Mouse (Mus musculus) midbrain, embryonic 16.5 days (tissue): ENCODE measurements at regions not wholly inside any gene's neighbourhood (a gene's known extent, or its start where the extent isn't known, plus 50 kb on each side); places are given as distances from the start of the nearest gene placed in this dataset.
A peak's percentile ranks its signal among the peaks of the same experiment; 100 is the strongest.

Source experiments
- ATAC-seq: fragments of 200-750 bp; cut with Nextera tagmentation; 2 replicates; pipeline ENCODE4 v1.8.0; 2017; ENCODE audit warnings: moderate TSS enrichment
- H3K27ac ChIP-seq: fragments of 300-500 bp; sonication (generic); 2 replicates; pipeline ENCODE4 v1.5.1; 2014; ENCODE audit warnings: mild to moderate bottlenecking, low read length, mixed read lengths
- H3K27me3 ChIP-seq: fragments of 300-500 bp; sonication (generic); 2 replicates; pipeline ENCODE4 v1.6.1; 2014; ENCODE audit warnings: low read depth, low read length, mixed read lengths; ENCODE audit not compliant: control insufficient read depth, insufficient read depth
- H3K36me3 ChIP-seq: fragments of 300-500 bp; sonication (generic); 2 replicates; pipeline ENCODE4 v1.6.1; 2014; ENCODE audit warnings: mild to moderate bottlenecking, low read length, moderate library complexity, mixed read lengths; ENCODE audit not compliant: control insufficient read depth, insufficient read depth
- H3K4me1 ChIP-seq: fragments of 300-500 bp; sonication (generic); 2 replicates; pipeline ENCODE4 v1.6.1; 2014; ENCODE audit warnings: mild to moderate bottlenecking, low read length, mixed read lengths; ENCODE audit not compliant: control insufficient read depth, insufficient read depth
- H3K4me2 ChIP-seq: fragments of 300-500 bp; sonication (generic); 2 replicates; pipeline ENCODE4 v1.6.1; 2014; ENCODE audit warnings: mild to moderate bottlenecking, low read length, mixed read lengths
- H3K4me3 ChIP-seq: fragments of 300-500 bp; sonication (generic); 2 replicates; pipeline ENCODE4 v1.5.1; 2014; ENCODE audit warnings: low read depth, mild to moderate bottlenecking, low read length, moderate library complexity, mixed read lengths
- H3K9ac ChIP-seq: fragments of 300-500 bp; sonication (generic); 2 replicates; pipeline ENCODE4 v1.6.1; 2014; ENCODE audit warnings: low read depth, low read length, mixed read lengths
- H3K9me3 ChIP-seq: fragments of 300-500 bp; sonication (generic); replicated peaks from 2 replicates; pipeline ENCODE4 v1.6.1; 2014; ENCODE audit warnings: mild to moderate bottlenecking, low read length, mixed read lengths; ENCODE audit not compliant: control insufficient read depth, poor library complexity, severe bottlenecking
- WGBS: fragments of 180-500 bp; shearing (Covaris S2); extraction: QIAGEN DNeasy Blood & Tissue Kit; methylation state at CpG from one replicate; pipeline ENCODE4 v1.1.7; 2014; 5-methylcytosine and 5-hydroxymethylcytosine counted together

GRCm38 (mm10) chr3:51118706-51119105 is 105.5 kb upstream of the Noct start:
- 87% methylated on average over 7 of the region's 7 CpGs for WGBS
- ATAC-seq, result no peak
- Histone ChIP-seq H3K9ac (no peak overlapping the region), H3K4me1 (peaks cover 3% of the 10 kb centered on the region), H3K27ac (no peak overlapping the region), H3K27me3 (no peaks in the 10 kb centered on the region), H3K4me3 (no peak overlapping the region), H3K9me3 (no peaks in the 10 kb centered on the region), H3K36me3 (no peaks in the 10 kb centered on the region), H3K4me2 (no peak overlapping the region)

DNA sequence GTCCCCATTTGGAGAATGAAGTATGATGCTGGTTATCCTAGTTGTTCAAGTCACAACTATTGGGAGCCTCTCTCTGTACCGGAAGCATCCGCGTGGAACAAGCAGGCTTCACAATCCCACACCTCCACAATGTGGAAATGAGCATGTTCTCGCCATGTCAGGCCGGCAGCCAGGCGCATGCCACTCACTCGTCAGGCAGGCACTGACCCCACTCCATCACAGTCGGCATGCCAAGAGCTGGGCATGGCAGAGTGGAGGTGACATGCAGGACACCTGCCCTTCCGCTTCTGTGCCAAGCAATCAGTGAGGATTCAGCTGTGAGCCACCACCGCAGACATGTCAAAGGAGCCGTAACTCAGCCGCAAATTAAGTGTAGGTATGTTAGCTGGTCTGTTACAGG is 103.7 kb upstream of the Noct start:
- Histone ChIP-seq H3K4me2 (no peak overlapping the region), H3K9me3 (no peaks in the 10 kb centered on the region), H3K27ac (no peak overlapping the region), H3K27me3 (no peaks in the 10 kb centered on the region), H3K36me3 (no peaks in the 10 kb centered on the region), H3K4me3 (no peak overlapping the region), H3K9ac (no peak overlapping the region), H3K4me1 (peaks cover 3% of the 10 kb centered on the region)
- WGBS, result 79% methylated on average over 12 of the region's 12 CpGs
- ATAC-seq, result no peak

DNA sequence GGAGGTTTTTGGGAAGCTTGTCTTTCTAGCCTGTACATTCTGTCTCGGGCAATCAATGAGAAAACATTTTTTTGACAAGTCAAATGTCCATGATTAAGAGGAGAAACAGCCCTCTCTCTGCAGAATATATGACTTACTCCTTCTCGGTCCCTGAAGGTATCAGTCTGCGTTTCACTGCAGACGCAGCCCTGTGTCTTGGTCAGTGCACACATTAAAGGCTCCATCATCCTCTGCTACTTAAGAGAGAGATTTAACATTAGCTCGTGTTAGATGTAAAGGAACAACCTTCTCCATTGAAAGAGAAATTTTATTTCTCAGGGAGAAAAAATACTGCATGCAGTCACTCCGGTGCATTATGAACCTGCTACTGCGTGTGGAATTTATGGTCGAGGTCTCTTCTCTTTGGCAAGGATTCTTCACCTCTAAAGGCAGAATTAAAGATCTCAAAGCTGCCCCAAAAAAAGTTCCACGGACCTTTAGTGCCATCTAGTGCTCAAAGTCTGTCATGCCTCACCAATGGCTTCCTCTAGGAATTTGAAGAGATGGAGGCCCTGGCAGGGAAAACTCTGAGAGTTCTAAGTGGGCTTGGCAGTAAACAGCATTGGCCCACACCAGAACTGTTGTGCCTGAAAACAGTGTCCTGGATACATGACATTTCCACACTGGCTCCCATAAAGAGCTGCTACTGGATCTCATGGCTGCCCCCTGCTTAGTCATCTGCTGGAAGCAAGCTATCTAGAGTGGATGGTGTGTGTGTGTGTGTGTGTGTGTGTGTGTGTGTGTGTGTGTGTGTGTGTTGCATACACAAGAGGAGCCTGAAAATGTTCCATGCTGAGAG is 102.3 kb upstream of the Noct start:
- Histone ChIP-seq H3K4me3 (no peak overlapping the region), H3K36me3 (no peaks in the 10 kb centered on the region), H3K27me3 (no peaks in the 10 kb centered on the region), H3K9ac (no peak overlapping the region), H3K9me3 (no peaks in the 10 kb centered on the region), H3K4me1 (peaks cover 3% of the 10 kb centered on the region), H3K4me2 (peak overlapping the region; percentile 10; the same call in 1 of the 2 replicates), H3K27ac (peak overlapping the region; percentile 45; the same call in 1 of the 2 replicates)
- 22% methylated on average over 9 of the region's 9 CpGs for WGBS
- ATAC-seq, result peak; percentile 80

GRCm38 (mm10) chr3:51122541-51122935 is 101.7 kb upstream of the Noct start:
- ATAC-seq, result 0 out of 2 replicates have a peak, but pooled peaks have one; percentile 54
- whole genome bisulfite sequencing, result 93% methylated on average over 1 of the region's 1 CpGs
- Histone ChIP-seq H3K4me2 (no peak overlapping the region), H3K36me3 (no peaks in the 10 kb centered on the region), H3K27me3 (no peaks in the 10 kb centered on the region), H3K27ac (no peak overlapping the region), H3K4me1 (peaks cover 3% of the 10 kb centered on the region), H3K9ac (no peak overlapping the region), H3K4me3 (no peak overlapping the region), H3K9me3 (no peaks in the 10 kb centered on the region)

GRCm38 (mm10) chr3:51127875-51128274 is 96.4 kb upstream of the Noct start:
- H3K9me3 ChIP-seq, result no peaks in the 10 kb centered on the region
- H3K9ac ChIP-seq, result no peak overlapping the region
- H3K4me1 ChIP-seq, result no peaks in the 10 kb centered on the region
- no peak for ATAC-seq
- WGBS, result 77% methylated on average over 1 of the region's 1 CpGs
- H3K4me3 ChIP-seq, result no peak overlapping the region
- no peaks in the 10 kb centered on the region for H3K27me3 ChIP-seq
- no peaks in the 10 kb centered on the region for H3K36me3 ChIP-seq
- no peak overlapping the region for H3K27ac ChIP-seq
- H3K4me2 ChIP-seq, result no peak overlapping the region

DNA sequence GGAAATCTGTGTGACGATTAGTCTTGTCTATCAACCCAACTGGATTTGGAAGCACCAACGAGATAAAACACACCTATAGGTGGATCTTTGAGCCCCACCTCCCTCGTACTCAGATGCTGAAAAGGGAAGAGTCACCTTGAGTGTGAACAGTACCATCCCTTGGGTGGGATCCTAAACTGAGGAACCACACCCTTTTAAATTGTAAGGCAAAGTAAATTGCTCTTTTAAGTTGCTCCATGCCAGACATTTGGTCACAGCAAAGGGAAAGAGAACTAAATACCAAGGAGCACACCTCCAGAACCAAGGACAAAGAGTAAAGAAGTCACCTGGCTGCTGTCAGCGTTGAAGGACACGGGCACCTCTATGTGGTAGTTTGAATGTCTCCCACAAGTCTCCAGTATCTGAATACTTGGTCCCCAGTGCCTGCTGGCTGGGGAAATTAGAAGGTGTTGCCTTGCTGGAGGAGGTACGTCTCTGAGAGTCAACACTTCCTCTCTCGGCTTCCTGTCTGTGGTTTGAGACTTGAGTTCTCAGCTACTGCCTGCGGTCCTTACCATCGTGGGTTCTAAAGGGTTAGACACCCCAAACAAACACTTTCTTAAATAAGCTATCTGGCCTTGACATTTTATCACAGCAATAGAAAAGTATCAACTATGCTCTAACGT is 95.6 kb upstream of the Noct start:
- Histone ChIP-seq H3K9ac (no peak overlapping the region), H3K4me2 (no peak overlapping the region), H3K9me3 (no peaks in the 10 kb centered on the region), H3K4me1 (no peaks in the 10 kb centered on the region), H3K4me3 (no peak overlapping the region), H3K36me3 (no peaks in the 10 kb centered on the region), H3K27me3 (no peaks in the 10 kb centered on the region), H3K27ac (no peak overlapping the region)
- ATAC-seq, result no peak
- WGBS, result 89% methylated on average over 10 of the region's 10 CpGs

DNA sequence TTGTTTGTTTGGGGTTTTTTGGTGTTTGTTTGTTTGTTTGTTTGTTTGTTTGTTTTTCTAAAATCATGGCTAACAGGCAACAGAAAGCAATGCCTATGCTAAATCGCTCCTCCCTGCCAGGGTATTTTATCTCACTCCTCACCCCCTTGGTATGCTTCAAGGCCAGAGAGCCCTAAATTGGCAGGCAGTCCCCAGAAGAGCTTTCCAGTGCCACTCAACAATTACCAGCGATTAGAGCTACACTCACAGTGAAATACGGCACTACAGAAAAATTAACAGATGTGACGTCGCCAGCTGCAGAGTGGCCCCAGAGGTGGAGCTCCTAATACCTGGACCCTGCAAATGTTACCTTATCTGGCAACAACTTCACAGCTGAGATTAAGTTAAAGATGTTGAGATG is 93.5 kb upstream of the Noct start:
- no peak overlapping the region for H3K4me2 ChIP-seq
- no peak overlapping the region for H3K9ac ChIP-seq
- no peaks in the 10 kb centered on the region for H3K9me3 ChIP-seq
- no peaks in the 10 kb centered on the region for H3K36me3 ChIP-seq
- peaks cover 2% of the 10 kb centered on the region; the same call in 1 of the 2 replicates for H3K4me1 ChIP-seq
- no peaks in the 10 kb centered on the region for H3K27me3 ChIP-seq
- H3K4me3 ChIP-seq, result no peak overlapping the region
- 83% methylated on average over 5 of the region's 5 CpGs for WGBS
- ATAC-seq, result no peak
- H3K27ac ChIP-seq, result no peak overlapping the region

- Histone ChIP-seq H3K9me3 (no peaks in the 10 kb centered on the region), H3K27me3 (no peaks in the 10 kb centered on the region), H3K27ac (no peak overlapping the region), H3K4me3 (no peak overlapping the region), H3K4me2 (no peak overlapping the region), H3K9ac (no peak overlapping the region), H3K36me3 (no peaks in the 10 kb centered on the region), H3K4me1 (peaks cover 4% of the 10 kb centered on the region; the same call in 1 of the 2 replicates)
- ATAC-seq, result no peak
- 71% methylated on average over 3 of the region's 3 CpGs for WGBS
These were observed 92.9 kb upstream of the Noct start for GRCm38 (mm10) chr3:51131341-51131740.

GRCm38 (mm10) chr3:51132736-51133135 is 91.5 kb upstream of the Noct start:
- Histone ChIP-seq H3K9me3 (no peaks in the 10 kb centered on the region), H3K4me2 (no peak overlapping the region), H3K27me3 (no peaks in the 10 kb centered on the region), H3K4me1 (peaks cover 4% of the 10 kb centered on the region; the same call in 1 of the 2 replicates), H3K4me3 (no peak overlapping the region), H3K9ac (no peak overlapping the region), H3K27ac (no peak overlapping the region), H3K36me3 (no peaks in the 10 kb centered on the region)
- no peak for ATAC-seq
- 86% methylated on average over 5 of the region's 5 CpGs for WGBS
